Mouse (Mus musculus): ENCODE measurements around the gene Cd38. TPM values are rescaled to one million over a fixed set of nuclear protein-coding genes. Genes with fewer than 3 reads are reported as not detected.
"Not testable (repeated sequence)": the region's sequence is repeated elsewhere in the genome, so short reads cannot be mapped to it uniquely, and the experiment has no call there.

Cd38 gene
- polyA plus RNA-seq, 1 experiment from 2014 or later = 14.4 TPM

- Histone ChIP-seq H3K4me1 (ENCODE audit: control insufficient read depth, insufficient read depth, low read length) (no peaks in the 10 kb centered on the region), H3K4me3 (ENCODE audit: low read length) (no peak overlapping the region), H3K27me3 (replicated peaks; ENCODE audit: control insufficient read depth, insufficient read depth, low read length) (no peaks in the 10 kb centered on the region), H3K27ac (ENCODE audit: low read length) (no peak overlapping the region), H3K4me2 (ENCODE audit: low read depth, low read length) (no peak overlapping the region), H3K9ac (ENCODE audit: low read depth, low read length) (0 out of 2 replicates have a peak overlapping the region, but pooled peaks have one; percentile 6), H3K9me3 (ENCODE audit: control insufficient read depth, low read length) (peaks cover 3% of the 10 kb centered on the region; the same call in 1 of the 2 replicates), H3K36me3 (ENCODE audit: control insufficient read depth, insufficient read depth, low read length) (no peaks in the 10 kb centered on the region)
- 43% methylated on average over 9 of the region's 9 CpGs for WGBS
- ATAC-seq = peak; percentile 88
These were observed 40.9 kb downstream of the Cd38 start for GRCm38 (mm10) chr5:43909213-43909612.

- Histone ChIP-seq H3K27ac (ENCODE audit: low read length) (no peak overlapping the region), H3K9me3 (ENCODE audit: control insufficient read depth, low read length) (peaks cover 3% of the 10 kb centered on the region; the same call in 1 of the 2 replicates), H3K36me3 (ENCODE audit: control insufficient read depth, insufficient read depth, low read length) (no peaks in the 10 kb centered on the region), H3K4me2 (ENCODE audit: low read depth, low read length) (no peak overlapping the region), H3K9ac (ENCODE audit: low read depth, low read length) (no peak overlapping the region), H3K27me3 (replicated peaks; ENCODE audit: control insufficient read depth, insufficient read depth, low read length) (no peaks in the 10 kb centered on the region), H3K4me3 (ENCODE audit: low read length) (no peak overlapping the region), H3K4me1 (ENCODE audit: control insufficient read depth, insufficient read depth, low read length) (no peaks in the 10 kb centered on the region)
- 93% methylated on average over 6 of the region's 6 CpGs for WGBS
- no peak for ATAC-seq
These were observed 41.7 kb downstream of the Cd38 start for GRCm38 (mm10) chr5:43910006-43910405.

DNA sequence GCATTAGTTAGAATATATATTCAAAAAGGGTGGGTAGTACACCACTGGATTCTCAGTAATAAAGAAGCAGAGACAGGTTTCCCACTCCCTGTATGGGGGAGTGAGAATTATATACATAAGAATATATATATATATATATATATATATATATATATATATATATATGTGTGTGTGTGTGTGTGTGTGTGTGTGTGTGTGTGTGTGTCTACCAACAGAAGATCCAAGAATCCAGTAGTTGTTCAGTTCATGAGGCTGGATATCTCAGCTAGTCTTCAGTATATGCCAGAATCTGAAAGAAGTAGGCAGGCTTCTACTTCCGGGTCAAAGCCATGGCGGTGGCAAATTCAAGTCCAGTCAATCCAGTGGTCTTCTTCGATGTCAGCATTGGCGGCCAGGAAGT is 44.5 kb downstream of the Cd38 start, which contains the start of gene Gm7879:
Gene Gm7879, plus strand, starts transcription at position 301 of the 400 bp plus-strand sequence.
- not testable (repeated sequence) for H3K27ac ChIP-seq (ENCODE audit: low read length); H3K27me3 ChIP-seq (replicated peaks; ENCODE audit: control insufficient read depth, insufficient read depth, low read length); ATAC-seq; H3K9me3 ChIP-seq (ENCODE audit: control insufficient read depth, low read length); H3K36me3 ChIP-seq (ENCODE audit: control insufficient read depth, insufficient read depth, low read length); H3K4me1 ChIP-seq (ENCODE audit: control insufficient read depth, insufficient read depth, low read length); H3K9ac ChIP-seq (ENCODE audit: low read depth, low read length); H3K4me2 ChIP-seq (ENCODE audit: low read depth, low read length); H3K4me3 ChIP-seq (ENCODE audit: low read length)
- WGBS = 95% methylated on average over 4 of the region's 4 CpGs

DNA sequence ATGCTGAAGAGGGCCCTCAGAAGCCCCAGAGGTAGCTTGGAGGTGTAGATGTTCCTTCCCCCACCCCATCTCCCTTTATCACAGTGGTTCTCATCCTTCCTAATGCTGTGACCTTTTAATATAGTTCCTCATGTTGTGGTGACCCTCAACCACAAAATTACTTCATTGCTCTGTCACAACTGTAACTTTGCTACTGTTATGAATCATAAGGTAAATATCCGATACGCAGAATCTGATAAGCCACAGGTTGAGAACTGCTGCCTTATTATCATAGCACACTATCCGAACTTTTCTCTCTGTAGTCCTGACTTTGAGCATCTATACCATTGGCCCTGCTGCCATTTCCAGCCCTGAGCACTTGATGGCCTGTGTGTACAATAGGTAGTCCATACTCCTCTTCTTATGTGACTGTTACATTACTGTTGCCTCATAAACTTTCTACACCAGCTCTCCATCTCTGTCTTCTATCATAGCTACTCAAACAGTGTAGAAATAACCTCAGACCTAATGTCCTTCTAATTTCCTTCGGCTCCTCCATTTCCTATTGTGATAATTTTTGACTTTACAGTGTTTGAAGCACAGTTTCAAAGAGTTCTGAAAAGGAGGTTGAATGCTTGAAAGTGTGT is 47.0 kb downstream of the Cd38 start:
- peaks cover 3% of the 10 kb centered on the region; the same call in 1 of the 2 replicates for H3K9me3 ChIP-seq (ENCODE audit: control insufficient read depth, low read length)
- no peaks in the 10 kb centered on the region for H3K4me1 ChIP-seq (ENCODE audit: control insufficient read depth, insufficient read depth, low read length)
- no peaks in the 10 kb centered on the region for H3K36me3 ChIP-seq (ENCODE audit: control insufficient read depth, insufficient read depth, low read length)
- no peak overlapping the region for H3K9ac ChIP-seq (ENCODE audit: low read depth, low read length)
- ATAC-seq = no peak
- no peak overlapping the region for H3K4me3 ChIP-seq (ENCODE audit: low read length)
- H3K27ac ChIP-seq (ENCODE audit: low read length) = no peak overlapping the region
- no peaks in the 10 kb centered on the region for H3K27me3 ChIP-seq (replicated peaks; ENCODE audit: control insufficient read depth, insufficient read depth, low read length)
- 86% methylated on average over 4 of the region's 4 CpGs for WGBS
- no peak overlapping the region for H3K4me2 ChIP-seq (ENCODE audit: low read depth, low read length)

DNA sequence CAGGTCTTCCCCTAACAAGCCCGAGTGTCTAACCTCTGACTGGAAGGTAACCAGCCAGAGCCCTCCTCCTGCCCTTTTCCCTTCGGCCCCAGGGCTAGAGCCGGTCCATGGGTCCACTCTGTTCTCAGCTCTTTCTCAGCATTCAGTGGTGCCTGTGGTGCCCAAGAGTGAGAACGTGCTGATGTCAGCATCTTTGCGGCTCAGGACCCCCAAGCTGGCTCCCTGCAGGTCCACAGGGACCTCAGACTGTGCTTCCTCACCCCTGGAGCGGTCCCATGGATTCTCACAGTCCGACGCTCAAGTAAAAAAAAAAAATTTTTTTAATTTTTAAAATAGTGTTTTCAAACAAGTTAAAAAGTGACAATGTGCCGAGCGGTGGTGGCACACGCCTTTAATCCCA is 53.5 kb downstream of the Cd38 start:
- Histone ChIP-seq H3K36me3 (ENCODE audit: control insufficient read depth, insufficient read depth, low read length) (no peaks in the 10 kb centered on the region), H3K9ac (ENCODE audit: low read depth, low read length) (no peak overlapping the region), H3K4me3 (ENCODE audit: low read length) (no peak overlapping the region), H3K27ac (ENCODE audit: low read length) (no peak overlapping the region), H3K4me1 (ENCODE audit: control insufficient read depth, insufficient read depth, low read length) (no peaks in the 10 kb centered on the region), H3K27me3 (replicated peaks; ENCODE audit: control insufficient read depth, insufficient read depth, low read length) (no peaks in the 10 kb centered on the region), H3K9me3 (ENCODE audit: control insufficient read depth, low read length) (no peaks in the 10 kb centered on the region), H3K4me2 (ENCODE audit: low read depth, low read length) (no peak overlapping the region)
- no peak for ATAC-seq
- 91% methylated on average over 11 of the region's 11 CpGs for WGBS

- Histone ChIP-seq H3K27ac (ENCODE audit: low read length) (no peak overlapping the region), H3K4me1 (ENCODE audit: control insufficient read depth, insufficient read depth, low read length) (no peaks in the 10 kb centered on the region), H3K4me2 (ENCODE audit: low read depth, low read length) (no peak overlapping the region), H3K9ac (ENCODE audit: low read depth, low read length) (no peak overlapping the region), H3K4me3 (ENCODE audit: low read length) (no peak overlapping the region), H3K9me3 (ENCODE audit: control insufficient read depth, low read length) (no peaks in the 10 kb centered on the region), H3K27me3 (replicated peaks; ENCODE audit: control insufficient read depth, insufficient read depth, low read length) (no peaks in the 10 kb centered on the region), H3K36me3 (ENCODE audit: control insufficient read depth, insufficient read depth, low read length) (no peaks in the 10 kb centered on the region)
- peak; percentile 72; the same call in 1 of the 2 replicates for ATAC-seq
- 35% methylated on average over 4 of the region's 4 CpGs for WGBS
These were observed 55.6 kb downstream of the Cd38 start for GRCm38 (mm10) chr5:43923933-43924332.

- no peaks in the 10 kb centered on the region for H3K36me3 ChIP-seq (ENCODE audit: control insufficient read depth, insufficient read depth, low read length)
- H3K27ac ChIP-seq (ENCODE audit: low read length) = no peak overlapping the region
- no peak overlapping the region for H3K4me3 ChIP-seq (ENCODE audit: low read length)
- H3K4me1 ChIP-seq (ENCODE audit: control insufficient read depth, insufficient read depth, low read length) = no peaks in the 10 kb centered on the region
- H3K9ac ChIP-seq (ENCODE audit: low read depth, low read length) = no peak overlapping the region
- no peak overlapping the region for H3K4me2 ChIP-seq (ENCODE audit: low read depth, low read length)
- no peaks in the 10 kb centered on the region for H3K27me3 ChIP-seq (replicated peaks; ENCODE audit: control insufficient read depth, insufficient read depth, low read length)
- no peaks in the 10 kb centered on the region for H3K9me3 ChIP-seq (ENCODE audit: control insufficient read depth, low read length)
- ATAC-seq = no peak
These were observed 59.4 kb downstream of the Cd38 start for GRCm38 (mm10) chr5:43927729-43928128.

DNA sequence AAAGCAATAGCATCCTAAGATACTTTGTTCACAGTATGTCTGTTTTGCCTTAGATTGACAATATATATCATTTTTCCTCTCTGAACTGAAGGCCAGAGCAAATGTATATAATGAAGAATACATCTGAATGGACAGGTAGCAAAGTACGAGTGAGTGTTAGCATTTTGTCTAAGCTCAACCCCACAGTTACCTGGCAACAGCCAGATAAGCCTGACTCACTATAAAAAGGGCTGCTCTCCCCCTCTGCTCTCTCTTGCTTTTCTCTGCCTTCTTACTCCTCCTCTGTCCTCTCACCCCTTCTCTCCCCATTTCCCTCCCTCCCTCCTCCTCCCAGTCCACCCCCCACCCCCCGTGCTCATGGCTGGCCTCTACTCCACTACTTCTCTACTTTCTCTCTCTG is 64.9 kb downstream of the Cd38 start:
- no peak overlapping the region for H3K9ac ChIP-seq (ENCODE audit: low read depth, low read length)
- ATAC-seq = peak; percentile 60
- no peaks in the 10 kb centered on the region for H3K36me3 ChIP-seq (ENCODE audit: control insufficient read depth, insufficient read depth, low read length)
- H3K27ac ChIP-seq (ENCODE audit: low read length) = no peak overlapping the region
- no peaks in the 10 kb centered on the region for H3K27me3 ChIP-seq (replicated peaks; ENCODE audit: control insufficient read depth, insufficient read depth, low read length)
- no peaks in the 10 kb centered on the region for H3K9me3 ChIP-seq (ENCODE audit: control insufficient read depth, low read length)
- H3K4me2 ChIP-seq (ENCODE audit: low read depth, low read length) = no peak overlapping the region
- WGBS = 24% methylated on average over 2 of the region's 2 CpGs
- H3K4me1 ChIP-seq (ENCODE audit: control insufficient read depth, insufficient read depth, low read length) = no peaks in the 10 kb centered on the region
- no peak overlapping the region for H3K4me3 ChIP-seq (ENCODE audit: low read length)

DNA sequence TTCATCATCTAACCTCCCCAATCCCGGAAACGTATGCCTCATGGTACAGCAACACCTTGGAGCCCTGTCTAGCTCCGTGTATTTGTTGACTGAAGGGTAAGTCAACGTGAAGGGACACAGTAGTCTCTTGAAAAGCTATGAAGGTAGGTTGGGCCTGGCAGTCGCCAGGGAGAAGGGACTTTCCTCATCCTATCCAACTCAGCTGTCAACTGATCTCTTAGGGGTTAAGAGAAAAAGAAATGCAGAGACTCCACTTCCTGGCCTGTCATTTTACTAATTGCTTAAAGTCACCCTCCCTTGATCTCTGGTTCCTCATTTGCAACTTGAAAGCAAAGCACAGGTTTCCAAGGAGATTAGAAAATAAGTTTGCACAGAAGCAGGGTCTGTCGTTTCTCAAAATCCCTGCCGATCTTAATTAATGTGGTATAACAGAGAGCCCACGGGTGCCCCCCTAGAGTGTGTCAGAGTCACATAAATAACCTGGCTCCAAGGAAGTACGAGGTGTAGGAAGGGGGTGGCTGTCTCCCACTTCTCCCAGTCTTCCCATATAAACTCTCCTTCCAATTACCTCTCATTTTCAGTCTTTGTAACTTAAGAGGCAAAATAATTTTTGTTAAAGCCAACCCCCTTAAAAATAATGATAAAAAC is 79.1 kb downstream of the Cd38 start:
- peaks cover 11% of the 10 kb centered on the region; the same call in 1 of the 2 replicates for H3K4me1 ChIP-seq (ENCODE audit: control insufficient read depth, insufficient read depth, low read length)
- H3K36me3 ChIP-seq (ENCODE audit: control insufficient read depth, insufficient read depth, low read length) = no peaks in the 10 kb centered on the region
- no peak overlapping the region for H3K4me3 ChIP-seq (ENCODE audit: low read length)
- peak overlapping the region; percentile 87 for H3K27ac ChIP-seq (ENCODE audit: low read length)
- peak overlapping the region; percentile 48 for H3K4me2 ChIP-seq (ENCODE audit: low read depth, low read length)
- H3K27me3 ChIP-seq (replicated peaks; ENCODE audit: control insufficient read depth, insufficient read depth, low read length) = no peaks in the 10 kb centered on the region
- ATAC-seq = peak; percentile 24
- 25% methylated on average over 9 of the region's 9 CpGs for whole genome bisulfite sequencing
- no peak overlapping the region for H3K9ac ChIP-seq (ENCODE audit: low read depth, low read length)
- no peaks in the 10 kb centered on the region for H3K9me3 ChIP-seq (ENCODE audit: control insufficient read depth, low read length)

All from intestine, embryonic 16.5 days (tissue).